Mouse (Mus musculus): ENCODE data around the gene Prr13.

- TF ChIP-seq POLR2A (IDR thresholded peaks at IDR 0.05; ENCODE audit: low read depth, low read length) (no peak), CTCF (IDR thresholded peaks at IDR 0.05; ENCODE audit: borderline replicate concordance, insufficient read depth, low read length) (no peak)
Measured at GRCm38 (mm10) chr15:102460971-102461370, 2.1 kb downstream of the Prr13 start.

Measured in embryonic fibroblast, embryonic 13.5 days (primary cell).